Mouse (Mus musculus) brain, embryonic 18.5 days (tissue): Measurements from ENCODE around the gene Prmt1.

Experiments
- DNase-seq: peaks from one replicate; pipeline ENCODE4 v3.0.0-alpha.2; 2012; ENCODE audit warnings: low read depth, low spot score

Prmt1 gene

DNA sequence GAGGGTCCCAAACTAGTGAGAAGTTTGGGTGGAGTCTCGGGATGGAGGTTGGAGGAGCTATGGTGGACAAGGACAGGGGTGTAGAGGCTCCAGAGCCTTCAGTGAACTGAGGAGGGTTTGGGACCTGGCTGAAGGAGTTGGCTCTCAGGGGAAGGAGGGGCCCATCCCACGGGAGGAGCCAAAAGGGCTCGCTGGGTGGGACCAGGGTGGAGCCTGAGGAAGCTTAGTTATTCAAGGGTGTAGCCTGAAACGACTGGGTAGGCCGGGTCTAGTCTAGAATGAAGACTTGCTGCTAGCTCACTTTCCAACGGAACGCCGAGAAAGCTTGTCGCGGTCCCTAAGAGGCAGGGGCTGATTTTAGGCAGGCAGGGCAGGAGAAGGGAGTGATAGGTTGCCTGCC, 34.4 kb downstream of the Prmt1 start:
- DNase-seq, result no peak

DNA sequence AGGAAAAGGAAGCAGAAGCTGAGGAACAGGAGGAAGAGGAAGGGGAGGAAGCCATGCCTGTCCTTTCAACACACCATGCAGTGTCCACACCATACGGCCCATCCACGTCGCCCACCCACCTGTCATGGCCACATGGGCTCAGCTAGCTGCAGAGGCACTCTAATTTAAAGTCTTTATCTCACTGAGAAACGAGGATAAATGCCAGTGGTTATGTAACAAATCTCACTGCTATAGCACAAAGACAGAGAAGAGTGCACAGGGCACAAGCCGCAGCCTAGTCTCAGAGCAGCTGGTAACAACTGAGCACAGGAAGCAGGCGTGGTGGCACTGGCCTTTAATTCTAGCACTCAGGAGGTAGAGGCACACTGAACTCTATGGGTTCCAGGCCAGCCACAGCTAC, 36.4 kb downstream of the Prmt1 start:
- no peak for DNase-seq

DNA sequence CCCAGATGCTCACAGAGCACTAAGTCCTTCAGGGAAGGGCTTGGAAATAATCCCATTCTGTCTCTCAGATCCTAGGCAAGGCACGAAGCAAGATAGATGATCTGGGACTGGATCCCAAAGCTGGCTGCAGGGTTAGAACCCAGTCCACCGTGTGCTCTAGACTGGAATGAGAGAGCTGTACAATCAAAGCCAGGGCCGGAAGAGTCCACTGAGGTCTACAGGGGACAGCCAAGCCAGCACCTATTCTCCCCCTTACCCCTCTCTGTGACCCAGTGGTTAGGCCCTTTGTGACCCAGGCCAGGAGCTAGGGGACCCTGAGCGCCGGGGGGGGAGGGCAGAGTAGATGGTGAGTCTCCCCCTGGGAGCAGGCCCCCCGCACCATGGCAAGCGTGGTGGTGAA, 43.5 kb downstream of the Prmt1 start, which contains the start of gene Tsks:
Gene Tsks (plus strand): TSS at position 301 of the 400 bp plus-strand sequence.
- DNase-seq, result no peak

DNA sequence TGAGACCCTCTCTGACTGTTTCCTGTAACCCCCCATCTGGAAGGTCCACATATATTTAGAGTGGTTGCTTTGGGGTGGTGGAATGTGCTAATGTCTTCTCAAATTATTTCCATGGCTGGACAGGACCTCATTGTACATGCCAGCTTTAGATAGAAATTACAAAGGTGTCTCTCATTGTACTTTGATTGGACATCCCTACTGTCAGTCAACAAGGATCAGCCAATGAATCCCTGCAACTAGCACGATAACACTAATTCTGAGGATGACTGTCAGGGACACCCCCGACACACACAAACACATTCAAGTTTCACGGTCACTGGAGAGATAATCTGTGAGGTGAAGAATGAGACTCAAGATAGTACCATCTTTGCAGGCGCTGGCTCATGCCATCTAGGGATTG, 47.7 kb downstream of the Prmt1 start:
- DNase-seq, result no peak

DNA sequence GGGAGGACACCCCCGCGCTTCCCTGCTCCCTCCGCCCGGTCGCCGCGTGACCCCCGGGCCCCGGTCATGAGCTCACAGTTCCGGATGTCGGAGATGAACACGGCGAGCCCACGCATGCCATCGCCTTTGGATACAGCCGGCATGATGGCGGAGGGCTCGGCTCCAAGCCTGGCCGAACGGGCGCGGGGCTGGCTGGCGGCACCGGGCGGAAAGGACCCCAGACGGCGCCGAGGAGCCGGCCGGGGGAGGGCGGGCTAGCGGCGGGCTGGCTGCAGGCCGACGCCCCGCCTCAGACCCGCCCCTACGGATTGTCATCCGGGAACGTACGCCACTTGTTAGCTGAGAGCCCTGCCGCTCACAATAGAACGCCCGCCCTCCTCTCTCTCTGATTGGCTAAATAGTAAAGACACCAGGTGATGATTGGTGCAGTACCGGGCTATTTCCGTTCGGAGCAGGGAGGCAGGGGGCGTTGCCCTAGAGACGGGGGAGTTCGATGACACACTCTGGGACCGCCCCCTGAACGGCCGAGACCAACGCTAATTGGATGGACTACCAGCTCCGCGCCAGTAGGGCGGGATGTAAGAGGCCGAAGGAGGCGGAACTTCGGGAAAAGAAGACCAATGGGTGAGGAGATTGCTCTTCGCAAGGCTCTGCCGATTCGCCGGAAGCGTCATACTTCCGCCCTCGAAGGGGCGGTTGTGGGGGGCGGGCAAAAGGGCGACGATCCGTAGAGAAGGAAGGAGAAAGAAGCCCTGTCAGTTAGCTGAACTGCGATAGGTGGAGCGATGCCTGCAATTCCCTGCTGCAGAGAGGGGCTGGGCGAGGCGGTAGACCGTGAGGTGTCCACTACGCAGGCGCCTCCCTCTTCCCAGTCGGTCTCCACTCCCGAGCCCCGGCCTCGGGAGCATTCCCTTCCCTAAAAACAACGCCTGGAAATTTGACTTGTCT, 56.9 kb downstream of the Prmt1 start, which contains the start of gene Ap2a1:
Gene Ap2a1 (minus strand): TSS at position 293 of the 948 bp plus-strand sequence.
- peak; percentile 100 for DNase-seq

DNA sequence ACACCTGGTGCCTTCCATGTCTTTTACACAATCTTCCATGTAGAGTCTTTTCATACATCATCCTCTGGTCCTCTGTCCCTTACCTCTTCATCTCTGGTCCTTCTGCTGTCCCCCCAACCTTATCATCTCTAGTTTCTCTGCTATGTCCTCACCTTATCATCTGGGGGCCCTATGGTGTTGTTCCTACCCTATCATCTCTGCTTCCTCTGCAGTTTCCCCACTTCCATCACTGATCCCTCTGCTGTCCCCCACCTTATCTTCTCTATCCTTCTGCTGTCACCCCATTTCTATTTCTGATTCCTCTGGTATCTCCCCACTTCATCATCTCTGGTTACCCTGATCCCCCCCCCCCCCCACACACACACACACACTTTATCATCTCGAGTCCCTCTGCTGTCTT, 57.8 kb downstream of the Prmt1 start:
- no peak for DNase-seq
